Mouse (Mus musculus) limb, embryonic 11.5 days (tissue): Measurements from ENCODE around the gene Krt80. TPM values are rescaled to one million over a fixed set of nuclear protein-coding genes. Genes with fewer than 3 reads are reported as not detected.

ENCODE experiments used
- ATAC-seq: fragments of 200-750 bp; cut with Nextera tagmentation; 2 replicates; pipeline ENCODE4 v1.8.0; 2017; ENCODE audit warnings: low read depth; ENCODE audit not compliant: insufficient number of reproducible peaks, low FRiP score, low TSS enrichment
- DNase-seq: peaks from one replicate; pipeline ENCODE4 v3.0.0-alpha.2; 2015; ENCODE audit warnings: low spot score
- H3K27ac ChIP-seq: fragments of 300-500 bp; sonication (generic); replicated peaks from 2 replicates; pipeline ENCODE4 v1.5.1; 2014; ENCODE audit warnings: low read depth, mild to moderate bottlenecking, low read length
- H3K27me3 ChIP-seq: fragments of 300-500 bp; sonication (generic); 2 replicates; pipeline ENCODE4 v1.6.1; 2014; ENCODE audit warnings: mild to moderate bottlenecking, low read length, mixed read lengths; ENCODE audit not compliant: control insufficient read depth, insufficient read depth
- H3K36me3 ChIP-seq: fragments of 300-500 bp; sonication (generic); 2 replicates; pipeline ENCODE4 v1.6.1; 2014; ENCODE audit warnings: mild to moderate bottlenecking, low read length, moderate library complexity, mixed read lengths; ENCODE audit not compliant: control insufficient read depth, insufficient read depth
- H3K4me1 ChIP-seq: fragments of 300-500 bp; sonication (generic); 2 replicates; pipeline ENCODE4 v1.6.1; 2014; ENCODE audit warnings: low read length, mixed read lengths; ENCODE audit not compliant: control insufficient read depth, insufficient read depth
- H3K4me2 ChIP-seq: fragments of 300-500 bp; sonication (generic); 2 replicates; pipeline ENCODE4 v1.6.1; 2014; ENCODE audit warnings: low read depth, mild to moderate bottlenecking, moderate library complexity; ENCODE audit not compliant: severe bottlenecking
- H3K4me3 ChIP-seq: fragments of 300-500 bp; sonication (generic); 2 replicates; pipeline ENCODE4 v1.5.1; 2014; ENCODE audit warnings: low read depth, low read length
- H3K9ac ChIP-seq: fragments of 300-500 bp; sonication (generic); 2 replicates; pipeline ENCODE4 v1.6.1; 2014; ENCODE audit warnings: mild to moderate bottlenecking, low read length
- H3K9me3 ChIP-seq: fragments of 300-500 bp; sonication (generic); 2 replicates; pipeline ENCODE4 v1.6.1; 2016; ENCODE audit warnings: low read length; ENCODE audit not compliant: control insufficient read depth
- WGBS: fragments of 180-500 bp; shearing (Covaris S2); extraction: QIAGEN DNeasy Blood & Tissue Kit; methylation state at CpG from one replicate; pipeline ENCODE4 v1.1.7; 2014; 5-methylcytosine and 5-hydroxymethylcytosine counted together
- polyA plus RNA-seq: library from polyadenylated mRNA; unstranded; fragments of >200 nt; fragmentation: Nextera tagmentation; extraction: Ambion mirVana; gene quantifications from 2 replicates; pipeline ENCODE4 v1.2.1, GENCODE M21; 2014

Gene Krt80
- polyA plus RNA-seq, 1 experiment from 2014 or later = not detected

DNA sequence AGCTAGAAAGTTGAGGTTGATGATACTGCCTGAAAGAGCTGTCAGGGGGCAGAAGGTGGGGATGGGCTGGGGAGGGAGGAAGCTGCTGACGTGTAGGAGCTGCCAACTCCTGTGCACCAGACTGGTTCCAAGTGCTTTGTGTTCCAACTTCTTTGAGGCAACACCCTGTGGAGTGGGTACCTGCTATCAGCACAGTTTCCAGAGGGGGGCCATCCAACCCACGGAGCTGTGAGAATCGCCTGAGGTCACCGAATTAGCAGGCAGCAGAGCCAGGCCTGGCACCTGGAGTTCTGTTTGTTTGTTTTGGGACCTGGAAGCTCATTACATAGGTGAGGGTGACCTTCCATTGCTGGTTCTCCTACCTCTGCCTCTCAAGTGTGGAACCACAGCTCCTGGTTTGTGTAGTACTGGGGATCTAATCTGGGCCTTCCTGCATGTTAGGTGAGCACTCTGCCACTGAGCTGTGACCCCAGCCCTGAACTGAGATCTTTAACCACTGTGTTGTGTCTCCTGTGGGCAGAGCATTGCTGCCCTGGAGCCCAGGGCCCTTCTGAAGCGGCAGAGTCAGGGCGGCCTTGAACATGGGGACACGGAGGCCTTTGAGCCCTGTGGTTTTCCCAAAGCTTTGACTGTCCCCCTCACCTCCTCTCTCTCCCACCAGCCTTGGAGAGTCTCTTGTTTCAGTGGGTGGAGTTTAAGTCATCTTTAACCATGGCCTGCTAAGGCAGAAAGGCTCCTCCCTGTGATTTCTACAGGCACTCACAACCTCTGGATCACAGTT lies 4.9 kb downstream of the Krt80 start:
- ATAC-seq (no peak), DNase-seq (no peak)
- 70% methylated on average over 7 of the region's 7 CpGs for WGBS
- H3K9ac ChIP-seq = no peak overlapping the region
- H3K27ac ChIP-seq = no peak overlapping the region
- H3K4me2 ChIP-seq = no peak overlapping the region
- no peaks in the 10 kb centered on the region for H3K27me3 ChIP-seq
- H3K4me3 ChIP-seq = no peak overlapping the region
- peaks cover 4% of the 10 kb centered on the region; the same call in 1 of the 2 replicates for H3K4me1 ChIP-seq
- no peaks in the 10 kb centered on the region for H3K36me3 ChIP-seq
- no peaks in the 10 kb centered on the region for H3K9me3 ChIP-seq

GRCm38 (mm10) chr15:101364425-101364824 lies 5.5 kb downstream of the Krt80 start:
- Histone ChIP-seq H3K9me3 (no peaks in the 10 kb centered on the region), H3K36me3 (no peaks in the 10 kb centered on the region), H3K9ac (no peak overlapping the region), H3K4me3 (no peak overlapping the region), H3K27me3 (no peaks in the 10 kb centered on the region), H3K4me1 (no peaks in the 10 kb centered on the region), H3K27ac (no peak overlapping the region), H3K4me2 (no peak overlapping the region)
- ATAC-seq (no peak), DNase-seq (no peak)
- 68% methylated on average over 6 of the region's 6 CpGs for WGBS

DNA sequence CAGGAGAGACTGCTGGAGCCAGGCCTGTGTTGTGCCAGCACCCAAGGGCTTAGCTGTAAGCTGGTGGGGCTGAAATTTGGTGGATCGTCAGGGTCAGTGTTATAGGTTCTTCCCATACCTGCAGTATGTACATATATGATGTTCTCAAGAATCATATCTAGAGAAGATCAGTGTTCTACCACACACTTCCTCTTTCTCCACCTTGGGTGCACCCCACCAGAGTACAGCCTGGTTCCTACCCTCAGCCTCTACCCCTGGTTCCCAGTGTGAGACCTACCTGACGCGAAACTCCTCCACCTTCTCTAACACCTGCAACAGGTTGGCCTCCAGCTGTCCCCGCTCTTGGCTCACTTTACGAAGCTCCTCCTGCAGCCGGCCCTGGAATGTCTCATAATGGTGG lies 6.0 kb downstream of the Krt80 start:
- ATAC-seq = no peak
- no peak overlapping the region for H3K4me2 ChIP-seq
- H3K27me3 ChIP-seq = no peaks in the 10 kb centered on the region
- no peak overlapping the region for H3K9ac ChIP-seq
- H3K4me3 ChIP-seq = no peak overlapping the region
- no peaks in the 10 kb centered on the region for H3K4me1 ChIP-seq
- DNase-seq = no peak
- no peaks in the 10 kb centered on the region for H3K9me3 ChIP-seq
- H3K36me3 ChIP-seq = no peaks in the 10 kb centered on the region
- no peak overlapping the region for H3K27ac ChIP-seq
- 75% methylated on average over 6 of the region's 6 CpGs for WGBS

GRCm38 (mm10) chr15:101362393-101363010 lies 7.5 kb downstream of the Krt80 start:
- DNase-seq (no peak), ATAC-seq (no peak)
- H3K4me1 ChIP-seq = no peaks in the 10 kb centered on the region
- no peak overlapping the region for H3K4me2 ChIP-seq
- H3K9ac ChIP-seq = no peak overlapping the region
- H3K27me3 ChIP-seq = no peaks in the 10 kb centered on the region
- no peak overlapping the region for H3K4me3 ChIP-seq
- no peaks in the 10 kb centered on the region for H3K36me3 ChIP-seq
- no peaks in the 10 kb centered on the region for H3K9me3 ChIP-seq
- WGBS = 61% methylated on average over 4 of the region's 4 CpGs
- H3K27ac ChIP-seq = no peak overlapping the region

DNA sequence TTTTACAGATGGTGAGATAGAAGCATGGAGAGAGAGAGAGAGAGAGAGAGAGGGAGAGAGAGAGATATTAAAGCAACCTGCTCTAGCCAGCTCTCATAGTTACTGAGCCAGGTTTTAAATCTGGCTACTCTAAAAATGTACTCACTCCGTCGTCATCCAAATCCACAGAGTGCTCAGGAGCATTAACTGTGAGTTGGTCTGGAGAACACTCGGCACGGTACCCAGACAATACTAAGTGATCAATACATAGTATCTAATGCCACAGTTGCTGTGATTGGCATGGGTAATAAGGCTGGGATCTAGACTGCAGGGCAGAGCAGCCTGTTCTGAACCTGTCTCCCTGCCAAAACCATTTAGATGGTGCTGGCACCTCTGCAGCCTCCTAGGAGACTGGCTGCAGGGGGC lies 14.6 kb downstream of the Krt80 start:
- Histone ChIP-seq H3K4me1 (peaks cover 5% of the 10 kb centered on the region), H3K9ac (no peak overlapping the region), H3K27me3 (no peaks in the 10 kb centered on the region), H3K4me2 (no peak overlapping the region), H3K9me3 (no peaks in the 10 kb centered on the region), H3K36me3 (no peaks in the 10 kb centered on the region), H3K4me3 (no peak overlapping the region), H3K27ac (no peak overlapping the region)
- ATAC-seq = no peak
- no peak for DNase-seq
- 86% methylated on average over 4 of the region's 4 CpGs for WGBS

DNA sequence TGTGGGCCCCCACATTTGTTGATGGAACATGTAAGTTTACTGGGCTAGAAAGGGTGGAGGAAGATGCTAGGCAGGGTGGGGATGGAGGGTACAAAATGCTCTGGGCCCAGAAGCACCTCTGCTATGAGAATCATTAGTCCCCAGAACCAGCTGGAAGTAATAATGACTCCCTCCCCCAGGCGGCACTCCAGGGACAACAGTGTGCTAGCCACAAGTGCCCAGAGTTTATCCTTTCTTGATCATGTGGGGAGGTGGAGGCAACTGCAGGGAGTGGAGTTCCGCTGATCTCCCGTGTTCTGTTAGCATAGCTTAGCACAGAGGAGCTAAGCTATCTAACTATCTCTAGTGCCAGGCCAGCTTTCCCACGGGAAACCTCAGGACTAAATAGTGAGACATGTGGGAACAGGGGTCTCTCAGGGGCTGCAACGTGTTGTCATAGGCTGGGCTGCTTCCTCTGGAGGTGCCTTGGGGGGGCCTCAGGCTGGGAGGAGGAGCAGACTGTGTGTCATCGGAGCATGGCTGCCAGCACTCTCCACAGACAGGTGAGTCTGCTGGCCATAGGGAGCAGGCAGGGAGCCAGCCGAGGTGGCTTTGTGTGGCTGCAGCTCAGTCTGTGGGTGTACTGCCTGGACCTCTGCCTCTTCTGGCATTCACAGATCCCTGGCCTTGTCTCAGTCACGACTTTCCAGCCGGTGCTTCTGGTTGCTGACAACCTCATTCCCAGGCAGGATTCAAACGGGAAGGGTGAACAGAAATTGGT lies 17.1 kb downstream of the Krt80 start:
- WGBS = 48% methylated on average over 10 of the region's 10 CpGs
- Histone ChIP-seq H3K9ac (no peak overlapping the region), H3K9me3 (no peaks in the 10 kb centered on the region), H3K4me3 (no peak overlapping the region), H3K36me3 (no peaks in the 10 kb centered on the region), H3K4me2 (no peak overlapping the region), H3K4me1 (peaks cover 5% of the 10 kb centered on the region), H3K27ac (no peak overlapping the region), H3K27me3 (no peaks in the 10 kb centered on the region)
- DNase-seq (no peak), ATAC-seq (no peak)

DNA sequence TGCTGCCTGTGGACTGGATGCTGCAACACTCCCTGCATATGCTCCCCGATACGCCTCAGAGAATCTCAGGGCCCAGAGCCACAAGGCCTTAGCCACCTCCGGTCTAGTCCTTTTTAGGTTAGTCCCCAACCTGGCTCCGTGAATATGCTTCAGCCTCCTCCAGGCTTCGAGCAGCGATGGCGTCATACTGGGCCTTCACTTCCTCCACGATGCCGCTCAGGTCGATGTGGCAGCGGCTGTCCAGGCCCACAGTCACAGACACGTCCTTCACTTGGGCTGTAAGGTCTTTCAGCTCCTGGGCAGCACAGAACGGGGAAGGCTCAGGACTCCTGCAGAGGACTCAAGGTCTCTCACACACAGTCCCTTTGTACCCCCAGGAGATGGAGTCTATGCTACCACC lies 17.9 kb downstream of the Krt80 start:
- Histone ChIP-seq H3K9ac (no peak overlapping the region), H3K27me3 (no peaks in the 10 kb centered on the region), H3K4me3 (no peak overlapping the region), H3K27ac (no peak overlapping the region), H3K9me3 (no peaks in the 10 kb centered on the region), H3K4me1 (peaks cover 5% of the 10 kb centered on the region), H3K36me3 (no peaks in the 10 kb centered on the region), H3K4me2 (no peak overlapping the region)
- ATAC-seq (no peak), DNase-seq (no peak)
- 67% methylated on average over 13 of the region's 13 CpGs for WGBS

- no peak overlapping the region for H3K4me2 ChIP-seq
- WGBS = 68% methylated on average over 5 of the region's 5 CpGs
- no peaks in the 10 kb centered on the region for H3K4me1 ChIP-seq
- H3K27me3 ChIP-seq = no peaks in the 10 kb centered on the region
- no peak for ATAC-seq
- no peaks in the 10 kb centered on the region for H3K36me3 ChIP-seq
- no peak overlapping the region for H3K27ac ChIP-seq
- H3K9ac ChIP-seq = no peak overlapping the region
- DNase-seq = no peak
- no peak overlapping the region for H3K4me3 ChIP-seq
- H3K9me3 ChIP-seq = no peaks in the 10 kb centered on the region
These were observed 28.0 kb downstream of the Krt80 start for GRCm38 (mm10) chr15:101341797-101342515.
